In the genomic region with DNA sequence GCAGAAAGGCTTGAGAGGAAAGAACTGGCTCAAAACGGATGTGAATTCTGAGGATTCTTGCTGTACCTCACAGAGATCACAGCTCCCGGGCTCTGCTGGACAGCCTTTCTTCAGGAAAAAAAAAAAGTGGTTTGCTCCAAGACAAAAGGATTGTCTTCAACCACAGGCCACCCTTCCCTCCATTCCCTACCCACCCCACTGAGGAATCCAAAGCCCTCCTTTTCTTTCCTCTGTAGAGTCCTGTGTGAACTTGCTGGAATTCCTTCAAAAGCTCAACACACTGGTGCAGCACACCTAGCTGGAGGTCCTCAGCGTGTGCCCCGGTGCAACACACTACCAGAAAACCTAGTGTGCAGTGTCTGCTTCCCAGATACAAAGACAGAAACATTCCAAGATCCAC, we compare ENCODE assay signal across 22 mouse cellular contexts. TPM values are rescaled to one million over a fixed set of nuclear protein-coding genes. Genes with fewer than 3 reads are reported as not detected.
DNase-seq lines count a peak whose midpoint lies in the region; ATAC-seq and TF ChIP-seq lines count a peak whose summit lies in the region.
"Had no signal": no experiment of that assay in that cellular context is flagged by ENCODE, and none has a peak within 500 bp of the region (broad histone marks: within the 10 kb centered on the region; RNA-seq: fewer than 3 reads in every experiment).

No protein-coding gene starts in this region.

- no peak for ATAC-seq in embryonic facial prominence, embryonic 12.5 days (ENCODE audit: insufficient number of reproducible peaks, insufficient read depth, low FRiP score, low TSS enrichment)
- ATAC-seq in hindbrain, postnatal 0 days: no peak
- no peak for ATAC-seq in stomach, embryonic 15.5 days (ENCODE audit: insufficient read depth, low FRiP score, low read depth)
- no peak for ATAC-seq in intestine, embryonic 16.5 days
- ATAC-seq: forebrain, embryonic 14.5 days; midbrain, embryonic 15.5 days had no signal

- peak overlapping the region; percentile 12; the same call in 1 of the 2 replicates for H3K27ac ChIP-seq in embryonic facial prominence, embryonic 12.5 days
- no peak overlapping the region for H3K27ac ChIP-seq in embryonic facial prominence, embryonic 10.5 days (replicated peaks)
- H3K27ac ChIP-seq in hindbrain, embryonic 10.5 days: 0 out of 2 replicates have a peak overlapping the region, but pooled peaks have one; percentile 23
- no peak overlapping the region for H3K27ac ChIP-seq in hindbrain, postnatal 0 days
- peak overlapping the region; percentile 97 for H3K27ac ChIP-seq in ES-Bruce4 (ENCODE audit: insufficient read depth, low read length)
- H3K27ac ChIP-seq in stomach, embryonic 15.5 days: peak overlapping the region; percentile 66; the same call in 1 of the 2 replicates
- no peak overlapping the region for H3K27ac ChIP-seq in intestine, embryonic 16.5 days (ENCODE audit: low read length)
- H3K27ac ChIP-seq: heart, adult 2 months; hindbrain, embryonic 15.5 days; kidney, postnatal 0 days; limb, embryonic 13.5 days; midbrain, embryonic 15.5 days had no signal

- no peaks in the 10 kb centered on the region for H3K4me1 ChIP-seq in embryonic facial prominence, embryonic 12.5 days
- 0 out of 2 replicates have a peak, but pooled peaks cover 4% of the 10 kb centered on the region for H3K4me1 ChIP-seq in embryonic facial prominence, embryonic 10.5 days
- peaks cover 13% of the 10 kb centered on the region; the same call in 1 of the 2 replicates for H3K4me1 ChIP-seq in hindbrain, embryonic 10.5 days (replicated peaks)
- no peaks in the 10 kb centered on the region for H3K4me1 ChIP-seq in hindbrain, postnatal 0 days (ENCODE audit: insufficient read depth, low read length)
- H3K4me1 ChIP-seq in ES-Bruce4 (ENCODE audit: control insufficient read depth, insufficient read depth, low read length): no peaks in the 10 kb centered on the region
- H3K4me1 ChIP-seq in stomach, embryonic 15.5 days: no peaks in the 10 kb centered on the region
- no peaks in the 10 kb centered on the region; the same call in 1 of the 2 replicates for H3K4me1 ChIP-seq in intestine, embryonic 16.5 days (ENCODE audit: control insufficient read depth, insufficient read depth, low read length)
- H3K4me1 ChIP-seq: hindbrain, embryonic 15.5 days; limb, embryonic 13.5 days; midbrain, embryonic 15.5 days had no signal

- DNase-seq in embryonic facial prominence, embryonic 10.5 days (ENCODE audit: low spot score): no peak
- no peak for DNase-seq in hindbrain, embryonic 10.5 days (ENCODE audit: low spot score)
- DNase-seq in hindbrain, postnatal 0 days (ENCODE audit: low spot score): no peak
- DNase-seq: adrenal gland, adult 8-10 months; cerebellum, adult 2 months; cerebellum, postnatal 14 days; gastrocnemius, postnatal 25 days; heart, adult 2 months; kidney, adult 2 months; kidney, postnatal 4 days; right cerebral cortex, postnatal 25 days; spleen, adult 18-20 months had no signal

- no peak overlapping the region for H3K4me3 ChIP-seq in embryonic facial prominence, embryonic 12.5 days
- no peak overlapping the region for H3K4me3 ChIP-seq in embryonic facial prominence, embryonic 10.5 days
- H3K4me3 ChIP-seq in hindbrain, embryonic 10.5 days: no peak overlapping the region
- no peak overlapping the region for H3K4me3 ChIP-seq in hindbrain, postnatal 0 days (ENCODE audit: low read length)
- H3K4me3 ChIP-seq in ES-Bruce4 (ENCODE audit: low read depth, low read length): no peak overlapping the region
- H3K4me3 ChIP-seq in stomach, embryonic 15.5 days (replicated peaks): no peak overlapping the region
- H3K4me3 ChIP-seq in intestine, embryonic 16.5 days (ENCODE audit: low read length): no peak overlapping the region
- H3K4me3 ChIP-seq: heart, adult 2 months; hindbrain, embryonic 15.5 days; limb, embryonic 13.5 days; midbrain, embryonic 15.5 days had no signal

- no peak overlapping the region for H3K4me2 ChIP-seq in embryonic facial prominence, embryonic 12.5 days (replicated peaks)
- no peak overlapping the region for H3K4me2 ChIP-seq in hindbrain, postnatal 0 days (ENCODE audit: low read depth, low read length)
- no peak overlapping the region for H3K4me2 ChIP-seq in stomach, embryonic 15.5 days
- H3K4me2 ChIP-seq in intestine, embryonic 16.5 days (ENCODE audit: low read depth, low read length): no peak overlapping the region
- H3K4me2 ChIP-seq: hindbrain, embryonic 15.5 days; limb, embryonic 13.5 days; liver, embryonic 11.5 days; midbrain, embryonic 15.5 days had no signal

- H3K9me3 ChIP-seq in embryonic facial prominence, embryonic 12.5 days: no peaks in the 10 kb centered on the region
- no peaks in the 10 kb centered on the region for H3K9me3 ChIP-seq in embryonic facial prominence, embryonic 10.5 days
- no peaks in the 10 kb centered on the region for H3K9me3 ChIP-seq in hindbrain, embryonic 10.5 days
- no peaks in the 10 kb centered on the region for H3K9me3 ChIP-seq in hindbrain, postnatal 0 days (ENCODE audit: low read length)
- H3K9me3 ChIP-seq in ES-Bruce4 (replicated peaks; ENCODE audit: control insufficient read depth, insufficient read depth, low read length, poor library complexity, severe bottlenecking): no peaks in the 10 kb centered on the region
- no peaks in the 10 kb centered on the region for H3K9me3 ChIP-seq in stomach, embryonic 15.5 days
- H3K9me3 ChIP-seq in intestine, embryonic 16.5 days (ENCODE audit: control insufficient read depth, low read length): no peaks in the 10 kb centered on the region
- H3K9me3 ChIP-seq: hindbrain, embryonic 15.5 days; limb, embryonic 13.5 days; midbrain, embryonic 15.5 days had no signal

- WGBS in embryonic facial prominence, embryonic 12.5 days: 77% methylated on average over 4 of the region's 4 CpGs
- 70% methylated on average over 4 of the region's 4 CpGs for WGBS in embryonic facial prominence, embryonic 10.5 days
- 66% methylated on average over 4 of the region's 4 CpGs for WGBS in hindbrain, embryonic 10.5 days
- WGBS in hindbrain, postnatal 0 days: 66% methylated on average over 4 of the region's 4 CpGs
- 65% methylated on average over 4 of the region's 4 CpGs for WGBS in stomach, embryonic 15.5 days
- WGBS in intestine, embryonic 16.5 days: 82% methylated on average over 4 of the region's 4 CpGs

- no peak for TF ChIP-seq CTCF in hindbrain, postnatal 0 days (IDR thresholded peaks at IDR 0.05; ENCODE audit: low read depth)
- no peak for TF ChIP-seq CTCF in ES-Bruce4 (IDR thresholded peaks at IDR 0.05; ENCODE audit: low read depth, low read length)

- H3K27me3 ChIP-seq in embryonic facial prominence, embryonic 12.5 days: no peaks in the 10 kb centered on the region
- no peaks in the 10 kb centered on the region for H3K27me3 ChIP-seq in embryonic facial prominence, embryonic 10.5 days (replicated peaks; ENCODE audit: low read depth, poor library complexity, severe bottlenecking)
- no peaks in the 10 kb centered on the region for H3K27me3 ChIP-seq in hindbrain, embryonic 10.5 days (ENCODE audit: insufficient read depth, poor library complexity, severe bottlenecking)
- no peaks in the 10 kb centered on the region for H3K27me3 ChIP-seq in hindbrain, postnatal 0 days (ENCODE audit: insufficient read depth, low read length)
- H3K27me3 ChIP-seq in ES-Bruce4 (ENCODE audit: control insufficient read depth, insufficient read depth, low read length, poor library complexity, severe bottlenecking): no peaks in the 10 kb centered on the region
- H3K27me3 ChIP-seq in stomach, embryonic 15.5 days (replicated peaks): no peaks in the 10 kb centered on the region
- no peaks in the 10 kb centered on the region for H3K27me3 ChIP-seq in intestine, embryonic 16.5 days (replicated peaks; ENCODE audit: control insufficient read depth, insufficient read depth, low read length)
- H3K27me3 ChIP-seq: hindbrain, embryonic 15.5 days; limb, embryonic 13.5 days; midbrain, embryonic 15.5 days had no signal

- H3K9ac ChIP-seq in embryonic facial prominence, embryonic 12.5 days: no peak overlapping the region
- no peak overlapping the region for H3K9ac ChIP-seq in hindbrain, postnatal 0 days (replicated peaks; ENCODE audit: low read length)
- H3K9ac ChIP-seq in ES-Bruce4 (ENCODE audit: low read depth, poor library complexity, severe bottlenecking): no peak overlapping the region
- H3K9ac ChIP-seq in stomach, embryonic 15.5 days: no peak overlapping the region
- H3K9ac ChIP-seq in intestine, embryonic 16.5 days (ENCODE audit: low read depth, low read length): no peak overlapping the region
- H3K9ac ChIP-seq: hindbrain, embryonic 15.5 days; limb, embryonic 13.5 days; midbrain, embryonic 15.5 days had no signal

- peaks cover 36% of the 10 kb centered on the region for H3K36me3 ChIP-seq in embryonic facial prominence, embryonic 12.5 days
- H3K36me3 ChIP-seq in embryonic facial prominence, embryonic 10.5 days (replicated peaks): peaks cover 40% of the 10 kb centered on the region
- peaks cover 41% of the 10 kb centered on the region for H3K36me3 ChIP-seq in hindbrain, embryonic 10.5 days
- H3K36me3 ChIP-seq in hindbrain, postnatal 0 days (ENCODE audit: insufficient read depth, low read length): peaks cover 28% of the 10 kb centered on the region
- no peaks in the 10 kb centered on the region for H3K36me3 ChIP-seq in ES-Bruce4 (ENCODE audit: control insufficient read depth, insufficient read depth, low read length, poor library complexity, severe bottlenecking)
- H3K36me3 ChIP-seq in stomach, embryonic 15.5 days: peaks cover 22% of the 10 kb centered on the region
- peaks cover 21% of the 10 kb centered on the region for H3K36me3 ChIP-seq in intestine, embryonic 16.5 days (ENCODE audit: control insufficient read depth, insufficient read depth, low read length)

- TF ChIP-seq EP300 in ES-Bruce4 (IDR thresholded peaks at IDR 0.05; ENCODE audit: insufficient read depth, low read depth, low read length): no peak

- TF ChIP-seq POLR2A in ES-Bruce4 (IDR thresholded peaks at IDR 0.05; ENCODE audit: insufficient read depth, low read length): no peak

RNA-seq across cellular contexts. Expression of a gene that starts 1.8 kb away (rescaled TPM):
- 49.6 and 52.2 TPM in 2 replicates for polyA plus RNA-seq in embryonic facial prominence, embryonic 12.5 days (2016; fragmentation: Nextera tagmentation; extraction: Ambion mirVana)
- 65.5 and 71.5 TPM in 2 replicates for polyA plus RNA-seq in embryonic facial prominence, embryonic 10.5 days (2016; fragmentation: Nextera tagmentation; extraction: Ambion mirVana)
- polyA plus RNA-seq in hindbrain, embryonic 10.5 days (2016; fragmentation: Nextera tagmentation; extraction: Ambion mirVana): 58.8 and 69.9 TPM in 2 replicates
- total RNA-seq in hindbrain, postnatal 0 days (2014; rRNA removed): 32.8 and 40.3 TPM in 2 replicates
- 39.5 and 40.9 TPM in 2 replicates for polyA plus RNA-seq in hindbrain, postnatal 0 days (2015; fragmentation: Nextera tagmentation; extraction: Ambion mirVana)
- polyA plus RNA-seq in ES-Bruce4 (2011; ENCODE audit: insufficient read depth, insufficient read length, low read depth, missing spikeins): 74.5 and 78.3 TPM in 2 replicates
- polyA plus RNA-seq in stomach, embryonic 15.5 days (2015; fragmentation: Nextera tagmentation; extraction: Ambion mirVana): 46.4 and 50.2 TPM in 2 replicates
- 56.3 and 58.9 TPM in 2 replicates for polyA plus RNA-seq in intestine, embryonic 16.5 days (2015; fragmentation: Nextera tagmentation; extraction: Ambion mirVana)

RNA-seq across cellular contexts. Expression of a gene that starts 22.4 kb away (rescaled TPM):
- polyA plus RNA-seq in embryonic facial prominence, embryonic 12.5 days (2016; fragmentation: Nextera tagmentation; extraction: Ambion mirVana): 6.4 and 8.0 TPM in 2 replicates
- 9.7 and 10.9 TPM in 2 replicates for polyA plus RNA-seq in embryonic facial prominence, embryonic 10.5 days (2016; fragmentation: Nextera tagmentation; extraction: Ambion mirVana)
- polyA plus RNA-seq in hindbrain, embryonic 10.5 days (2016; fragmentation: Nextera tagmentation; extraction: Ambion mirVana): 14.2 and 20.3 TPM in 2 replicates
- 11.4 and 14.3 TPM in 2 replicates for total RNA-seq in hindbrain, postnatal 0 days (2014; rRNA removed)
- polyA plus RNA-seq in hindbrain, postnatal 0 days (2015; fragmentation: Nextera tagmentation; extraction: Ambion mirVana): 8.9 and 11.4 TPM in 2 replicates
- 9.9 and 17.4 TPM in 2 replicates for polyA plus RNA-seq in ES-Bruce4 (2011; ENCODE audit: insufficient read depth, insufficient read length, low read depth, missing spikeins)
- 18.5 and 42.6 TPM in 2 replicates for polyA plus RNA-seq in stomach, embryonic 15.5 days (2015; fragmentation: Nextera tagmentation; extraction: Ambion mirVana)
- polyA plus RNA-seq in intestine, embryonic 16.5 days (2015; fragmentation: Nextera tagmentation; extraction: Ambion mirVana): 15.3 and 17.8 TPM in 2 replicates

RNA-seq across cellular contexts. Expression of a gene that starts 56.9 kb away (rescaled TPM):
- polyA plus RNA-seq in embryonic facial prominence, embryonic 12.5 days (2016; fragmentation: Nextera tagmentation; extraction: Ambion mirVana): 27.3 and 28.3 TPM in 2 replicates
- polyA plus RNA-seq in embryonic facial prominence, embryonic 10.5 days (2016; fragmentation: Nextera tagmentation; extraction: Ambion mirVana): 24.0 and 25.7 TPM in 2 replicates
- polyA plus RNA-seq in hindbrain, embryonic 10.5 days (2016; fragmentation: Nextera tagmentation; extraction: Ambion mirVana): 19.8 and 20.1 TPM in 2 replicates
- 22.7 and 24.3 TPM in 2 replicates for total RNA-seq in hindbrain, postnatal 0 days (2014; rRNA removed)
- polyA plus RNA-seq in hindbrain, postnatal 0 days (2015; fragmentation: Nextera tagmentation; extraction: Ambion mirVana): 20.3 and 21.2 TPM in 2 replicates
- polyA plus RNA-seq in ES-Bruce4 (2011; ENCODE audit: insufficient read depth, insufficient read length, low read depth, missing spikeins): 51.4 and 58.6 TPM in 2 replicates
- polyA plus RNA-seq in stomach, embryonic 15.5 days (2015; fragmentation: Nextera tagmentation; extraction: Ambion mirVana): 20.5 TPM in 2 replicates
- 13.5 TPM in 2 replicates for polyA plus RNA-seq in intestine, embryonic 16.5 days (2015; fragmentation: Nextera tagmentation; extraction: Ambion mirVana)

Comparison
In these comparisons a context has a peak if more than half of its experiments do, and no peak if none do; other contexts are left out.
1. H3K27ac ChIP-seq: peak in embryonic facial prominence, embryonic 12.5 days (single experiment), hindbrain, embryonic 10.5 days (single experiment), ES-Bruce4 (single experiment) and stomach, embryonic 15.5 days (single experiment); none in embryonic facial prominence, embryonic 10.5 days (single experiment), hindbrain, postnatal 0 days (single experiment) and intestine, embryonic 16.5 days (single experiment).